Mouse (Mus musculus) lung, embryonic 16.5 days (tissue): ENCODE measurements around the gene Erh. TPM values are rescaled to one million over a fixed set of nuclear protein-coding genes. Genes with fewer than 3 reads are reported as not detected.
A peak's percentile ranks its signal among the peaks of the same experiment; 100 is the strongest.

Source experiments
- ATAC-seq: fragments of 200-750 bp; cut with Nextera tagmentation; 2 replicates; pipeline ENCODE4 v1.8.0; 2017; ENCODE audit warnings: low read depth, mild to moderate bottlenecking, moderate library complexity
- H3K27ac ChIP-seq: fragments of 300-500 bp; sonication (generic); 2 replicates; pipeline ENCODE4 v1.5.1; 2014; ENCODE audit warnings: mild to moderate bottlenecking, control low read depth, low read length
- H3K27me3 ChIP-seq: fragments of 300-500 bp; sonication (generic); 2 replicates; pipeline ENCODE4 v1.6.1; 2014; ENCODE audit warnings: low read depth, low read length, mixed read lengths; ENCODE audit not compliant: control insufficient read depth, insufficient read depth
- H3K36me3 ChIP-seq: fragments of 300-500 bp; sonication (generic); 2 replicates; pipeline ENCODE4 v1.6.1; 2014; ENCODE audit warnings: low read length; ENCODE audit not compliant: control insufficient read depth, insufficient read depth
- H3K4me1 ChIP-seq: fragments of 300-500 bp; sonication (generic); replicated peaks from 2 replicates; pipeline ENCODE4 v1.6.1; 2014; ENCODE audit warnings: low read length, mixed read lengths; ENCODE audit not compliant: control insufficient read depth, insufficient read depth
- H3K4me2 ChIP-seq: fragments of 300-500 bp; sonication (generic); 2 replicates; pipeline ENCODE4 v1.6.1; 2014; ENCODE audit warnings: low read depth, low read length, control low read depth
- H3K4me3 ChIP-seq: fragments of 300-500 bp; sonication (generic); 2 replicates; pipeline ENCODE4 v1.5.1; 2014; ENCODE audit warnings: mild to moderate bottlenecking, low read length, control low read depth
- H3K9ac ChIP-seq: fragments of 300-500 bp; sonication (generic); 2 replicates; pipeline ENCODE4 v1.6.1; 2014; ENCODE audit warnings: low read length, control low read depth
- H3K9me3 ChIP-seq: fragments of 300-500 bp; sonication (generic); 2 replicates; pipeline ENCODE4 v1.6.1; 2016; ENCODE audit warnings: low read length; ENCODE audit not compliant: control insufficient read depth
- WGBS: fragments of 180-500 bp; shearing (Covaris S2); extraction: QIAGEN DNeasy Blood & Tissue Kit; methylation state at CpG from one replicate; pipeline ENCODE4 v1.1.7; 2014; 5-methylcytosine and 5-hydroxymethylcytosine counted together
- polyA plus RNA-seq: library from polyadenylated mRNA; unstranded; fragments of >200 nt; fragmentation: Nextera tagmentation; extraction: Ambion mirVana; gene quantifications from 2 replicates; pipeline ENCODE4 v1.2.1, GENCODE M21; 2015

Gene Erh
- polyA plus RNA-seq, 1 experiment from 2014 or later, result 272 TPM

DNA sequence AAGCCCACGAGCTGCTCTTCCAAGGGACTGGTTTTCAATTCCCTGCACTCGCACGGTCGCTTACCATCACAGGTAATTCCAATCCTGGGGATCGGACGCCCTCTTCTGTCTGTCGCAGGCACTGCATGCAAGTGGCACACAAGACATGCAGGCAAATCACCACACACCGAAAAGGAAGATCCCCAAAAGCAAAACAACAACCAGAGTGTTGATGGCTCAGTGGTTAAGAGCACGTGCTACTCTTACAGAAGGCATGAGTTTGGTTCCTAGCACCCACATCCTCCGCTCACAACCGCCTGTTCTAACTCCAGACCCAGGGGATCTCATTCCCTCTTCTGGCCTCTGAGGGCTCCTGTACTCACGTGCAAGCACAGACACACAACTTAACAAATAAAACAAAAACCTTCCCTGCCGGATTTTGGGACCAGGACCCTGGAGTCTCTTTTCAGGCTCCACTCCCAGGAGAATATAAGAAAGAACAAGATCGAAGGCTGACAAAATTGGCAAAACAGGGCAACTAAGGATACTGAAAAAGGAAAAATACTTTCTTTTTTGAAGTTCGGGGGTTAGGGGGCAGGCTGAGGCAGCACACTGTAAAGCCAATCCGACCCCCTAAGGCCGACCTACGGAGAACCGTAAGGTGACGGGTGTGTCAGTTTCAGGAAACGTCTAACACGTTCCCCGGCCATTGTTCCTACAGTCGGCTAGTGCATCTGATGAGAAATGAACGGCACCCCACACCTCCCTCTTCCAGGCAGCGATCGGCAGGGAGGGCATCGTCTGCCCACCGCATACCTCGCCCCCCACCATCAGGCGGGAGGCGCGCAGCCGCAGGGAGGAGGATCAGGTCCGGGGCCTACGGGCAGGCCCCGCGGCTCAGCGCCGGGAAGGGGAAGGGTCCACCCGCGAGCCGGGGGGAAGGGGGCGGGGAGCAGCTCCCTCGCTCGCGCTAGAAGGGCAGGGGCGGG, 1.1 kb downstream of the Erh start:
- Histone ChIP-seq H3K4me1 (peaks cover 26% of the 10 kb centered on the region), H3K9me3 (no peaks in the 10 kb centered on the region), H3K9ac (peak overlapping the region; percentile 98), H3K36me3 (peaks cover 23% of the 10 kb centered on the region; the same call in 1 of the 2 replicates), H3K27me3 (no peaks in the 10 kb centered on the region), H3K4me3 (peak overlapping the region; percentile 95), H3K27ac (peak overlapping the region; percentile 78), H3K4me2 (peak overlapping the region; percentile 79)
- peak; percentile 70 for ATAC-seq
- WGBS, result 3% methylated on average over 41 of the region's 48 CpGs

DNA sequence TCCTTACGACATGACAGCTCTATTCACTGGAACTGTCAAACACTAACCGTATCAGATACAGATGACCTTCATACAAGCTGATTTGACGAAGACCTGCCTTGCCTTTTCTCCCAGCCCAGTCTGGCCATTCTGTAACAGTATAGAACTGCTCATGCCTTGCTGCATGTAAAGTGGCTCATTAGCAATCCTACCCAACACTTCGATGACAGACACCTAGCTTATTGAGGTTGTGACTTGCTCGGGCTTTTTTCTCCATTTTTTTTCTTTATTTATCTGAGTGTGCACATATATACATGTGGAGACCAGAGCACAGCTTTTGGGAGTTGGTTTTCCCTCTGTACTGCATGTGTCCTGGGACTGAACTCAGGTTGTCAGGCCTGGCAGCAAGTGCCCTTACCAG, 12.4 kb downstream of the Erh start:
- ATAC-seq, result no peak
- Histone ChIP-seq H3K4me1 (no peaks in the 10 kb centered on the region), H3K4me3 (no peak overlapping the region), H3K27me3 (no peaks in the 10 kb centered on the region), H3K36me3 (peaks cover 25% of the 10 kb centered on the region), H3K4me2 (no peak overlapping the region), H3K9me3 (no peaks in the 10 kb centered on the region), H3K27ac (no peak overlapping the region), H3K9ac (no peak overlapping the region)
- WGBS, result 82% methylated on average over 5 of the region's 5 CpGs

DNA sequence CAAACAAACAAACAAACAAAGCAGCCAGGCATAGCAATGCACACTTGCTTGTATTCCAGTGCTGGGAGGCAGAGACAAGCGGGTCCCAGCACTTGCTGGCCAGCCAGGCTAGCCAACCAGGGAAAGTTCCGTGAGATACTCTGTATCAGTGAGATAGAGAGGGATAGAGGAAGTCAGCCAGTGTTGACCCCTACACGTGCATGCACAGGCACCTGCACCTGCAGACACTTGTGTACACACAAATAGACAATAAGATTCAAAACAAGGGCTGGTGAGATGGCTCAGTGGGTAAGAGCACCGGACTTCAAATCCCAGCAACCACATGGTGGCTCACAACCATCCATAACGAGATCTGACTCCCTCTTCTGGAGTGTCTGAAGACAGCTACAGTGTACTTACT, 23.6 kb downstream of the Erh start:
- Histone ChIP-seq H3K9me3 (no peaks in the 10 kb centered on the region), H3K9ac (no peak overlapping the region), H3K4me2 (no peak overlapping the region), H3K4me1 (peaks cover 3% of the 10 kb centered on the region; the same call in 1 of the 2 replicates), H3K4me3 (no peak overlapping the region), H3K27me3 (no peaks in the 10 kb centered on the region), H3K36me3 (no peaks in the 10 kb centered on the region), H3K27ac (no peak overlapping the region)
- 69% methylated on average over 5 of the region's 5 CpGs for WGBS
- no peak for ATAC-seq

DNA sequence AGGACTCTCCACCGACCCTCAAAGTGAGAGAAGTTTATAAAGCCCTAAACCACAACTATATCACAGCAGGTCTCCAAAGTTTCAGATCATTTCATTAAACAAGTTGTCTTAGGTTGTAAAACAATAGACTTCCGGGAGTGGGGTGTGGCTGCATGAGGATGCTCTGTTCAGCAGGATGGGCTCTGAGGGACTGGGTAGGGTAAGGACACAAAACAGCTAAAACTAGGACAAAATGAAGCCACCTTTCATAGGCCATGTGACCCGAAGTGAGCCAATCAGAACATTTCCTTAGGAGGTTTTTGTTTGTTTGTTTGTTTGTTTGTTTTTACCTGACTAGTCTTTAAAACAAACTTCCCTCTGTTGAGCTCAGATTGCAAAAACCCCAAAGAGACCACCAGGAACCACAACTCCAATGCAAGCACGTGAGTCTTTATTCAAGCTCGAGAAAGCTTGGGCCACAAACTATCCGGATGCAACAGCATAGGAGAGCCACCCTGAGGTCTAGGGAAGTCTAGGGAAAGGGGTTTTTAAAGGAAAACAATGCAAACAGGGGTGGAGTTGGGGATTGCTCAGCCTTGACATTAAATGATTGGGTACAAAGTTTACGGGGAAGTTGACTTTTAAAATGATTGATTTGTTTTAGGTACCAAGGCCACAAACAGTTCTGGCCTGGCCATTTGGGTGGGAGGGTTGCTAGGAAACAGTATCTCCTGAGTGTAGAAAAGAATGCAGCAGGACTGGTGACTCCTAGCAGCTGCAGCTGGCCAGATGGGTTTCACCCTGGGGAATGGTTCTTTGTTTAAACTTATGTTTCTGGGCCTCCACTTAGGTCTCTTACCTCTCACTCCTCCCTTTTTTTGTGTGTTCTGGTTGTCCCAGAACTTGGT, 28.5 kb downstream of the Erh start:
- 0 out of 2 replicates have a peak overlapping the region, but pooled peaks have one; percentile 45 for H3K27ac ChIP-seq
- H3K4me3 ChIP-seq, result no peak overlapping the region
- no peak overlapping the region for H3K9ac ChIP-seq
- no peaks in the 10 kb centered on the region for H3K27me3 ChIP-seq
- 38% methylated on average over 7 of the region's 7 CpGs for WGBS
- H3K36me3 ChIP-seq, result no peaks in the 10 kb centered on the region
- H3K4me1 ChIP-seq, result peaks cover 3% of the 10 kb centered on the region; the same call in 1 of the 2 replicates
- peak; percentile 54 for ATAC-seq
- no peaks in the 10 kb centered on the region for H3K9me3 ChIP-seq
- H3K4me2 ChIP-seq, result no peak overlapping the region

DNA sequence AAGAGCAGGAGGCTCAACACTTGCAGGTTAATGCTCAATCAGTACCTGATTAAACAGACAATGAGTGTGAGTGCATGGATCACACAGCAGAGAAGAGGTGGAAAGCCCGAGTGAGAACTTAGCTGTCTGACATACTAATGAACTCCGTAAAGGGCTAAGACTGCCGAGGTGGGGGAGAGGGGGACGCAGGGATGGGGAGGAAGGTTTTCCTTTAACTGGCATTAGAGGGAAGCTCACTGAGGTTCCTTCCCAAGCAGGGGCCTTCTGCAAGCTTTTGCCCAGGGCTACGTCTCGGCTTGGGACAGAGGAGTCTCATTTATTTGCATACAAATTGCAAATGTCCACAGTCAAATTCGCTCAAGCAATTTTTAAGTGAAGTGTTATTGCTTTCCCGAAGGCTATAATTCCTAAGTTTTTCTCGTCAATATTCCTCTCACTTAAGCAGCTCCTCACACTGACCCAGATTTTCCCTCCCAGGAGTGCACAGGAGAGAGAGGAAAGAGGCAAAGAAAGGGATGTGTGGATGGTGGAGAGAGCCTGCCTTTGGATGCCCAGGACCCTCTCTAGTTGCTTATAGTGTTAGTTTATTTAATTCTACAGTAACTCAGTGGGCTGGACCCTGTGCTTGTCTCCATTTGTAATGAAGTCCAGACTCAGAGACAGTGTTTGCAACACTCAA, 31.9 kb downstream of the Erh start:
- H3K4me1 ChIP-seq, result peaks cover 3% of the 10 kb centered on the region; the same call in 1 of the 2 replicates
- H3K9me3 ChIP-seq, result no peaks in the 10 kb centered on the region
- no peak overlapping the region for H3K9ac ChIP-seq
- no peaks in the 10 kb centered on the region for H3K27me3 ChIP-seq
- no peak overlapping the region for H3K27ac ChIP-seq
- ATAC-seq, result no peak
- H3K4me2 ChIP-seq, result no peak overlapping the region
- 46% methylated on average over 9 of the region's 9 CpGs for WGBS
- H3K4me3 ChIP-seq, result no peak overlapping the region
- no peaks in the 10 kb centered on the region for H3K36me3 ChIP-seq

DNA sequence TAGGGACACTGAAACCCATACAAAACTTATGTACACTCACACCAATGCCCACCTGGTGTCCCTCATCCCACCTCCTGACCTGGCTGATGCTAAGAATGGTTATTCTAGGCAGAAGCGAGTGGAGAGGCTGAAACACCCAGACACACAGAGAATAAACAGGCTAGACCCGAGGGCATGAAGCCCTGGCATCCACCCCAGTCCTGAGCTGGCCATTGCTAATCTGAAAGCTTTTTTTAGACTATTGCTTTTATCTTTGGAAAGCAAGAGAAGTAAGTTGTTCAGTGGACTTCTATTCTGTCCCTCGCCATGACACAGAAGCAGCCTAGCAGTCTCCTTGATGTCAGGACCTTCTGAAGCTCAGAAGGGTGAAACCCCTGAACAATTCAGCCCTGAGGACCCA, 34.2 kb downstream of the Erh start:
- Histone ChIP-seq H3K4me3 (no peak overlapping the region), H3K4me1 (no peaks in the 10 kb centered on the region), H3K27ac (no peak overlapping the region), H3K4me2 (no peak overlapping the region), H3K9me3 (no peaks in the 10 kb centered on the region), H3K27me3 (no peaks in the 10 kb centered on the region), H3K36me3 (no peaks in the 10 kb centered on the region), H3K9ac (no peak overlapping the region)
- 64% methylated on average over 3 of the region's 3 CpGs for WGBS
- no peak for ATAC-seq

DNA sequence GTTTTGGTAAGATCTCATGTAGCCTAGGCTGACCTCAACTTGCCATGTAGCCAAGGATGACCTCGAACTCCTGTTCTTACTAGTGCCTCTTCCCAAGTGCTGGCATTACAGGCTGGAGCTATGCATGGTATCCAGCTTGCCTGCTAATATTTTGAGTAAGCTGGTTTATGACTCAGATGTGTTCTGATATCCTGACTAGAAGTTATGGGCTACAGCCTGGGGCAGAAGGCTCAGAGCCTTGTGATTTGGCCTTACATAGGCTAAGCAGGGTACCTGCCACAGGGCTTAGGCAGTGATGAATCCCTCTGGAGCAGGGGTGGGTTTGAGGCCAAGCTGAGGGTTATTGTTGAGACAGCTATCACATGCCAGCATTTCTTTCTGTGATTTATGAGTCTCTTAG, 35.6 kb downstream of the Erh start:
- no peak for ATAC-seq
- H3K27ac ChIP-seq, result no peak overlapping the region
- H3K4me2 ChIP-seq, result no peak overlapping the region
- H3K27me3 ChIP-seq, result no peaks in the 10 kb centered on the region
- H3K9me3 ChIP-seq, result no peaks in the 10 kb centered on the region
- no peak overlapping the region for H3K4me3 ChIP-seq
- no peaks in the 10 kb centered on the region for H3K36me3 ChIP-seq
- H3K9ac ChIP-seq, result no peak overlapping the region
- 77% methylated on average over 1 of the region's 1 CpGs for WGBS
- peaks cover 13% of the 10 kb centered on the region for H3K4me1 ChIP-seq

DNA sequence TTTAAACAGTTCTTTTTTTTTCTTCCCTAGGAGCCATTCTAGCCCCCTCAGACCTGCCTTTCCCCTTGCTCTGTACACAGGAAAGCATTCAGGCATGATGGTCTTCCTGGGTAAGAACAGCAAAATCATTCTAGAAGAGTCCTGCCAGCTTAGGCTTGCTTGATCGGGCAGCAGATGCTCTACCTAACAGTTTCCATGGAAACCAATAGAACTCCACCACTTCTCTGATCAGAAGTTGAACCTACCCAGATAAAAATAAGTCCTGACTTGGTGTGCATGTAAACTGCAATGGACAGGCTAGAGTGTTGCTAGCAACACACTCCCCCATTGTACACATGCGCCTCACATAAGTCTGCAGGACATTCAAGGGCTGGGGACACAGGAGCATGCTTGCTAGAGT, 39.9 kb downstream of the Erh start:
- WGBS, result 71% methylated on average over 2 of the region's 2 CpGs
- H3K36me3 ChIP-seq, result no peaks in the 10 kb centered on the region
- H3K4me2 ChIP-seq, result no peak overlapping the region
- ATAC-seq, result no peak
- no peaks in the 10 kb centered on the region for H3K27me3 ChIP-seq
- H3K4me1 ChIP-seq, result peaks cover 30% of the 10 kb centered on the region
- H3K4me3 ChIP-seq, result no peak overlapping the region
- no peak overlapping the region for H3K9ac ChIP-seq
- H3K9me3 ChIP-seq, result no peaks in the 10 kb centered on the region
- peak overlapping the region; percentile 83 for H3K27ac ChIP-seq
